Mouse (Mus musculus) thymus, adult 2 months (tissue): ENCODE measurements at regions not wholly inside any gene's neighbourhood (a gene's known extent, or its start where the extent isn't known, plus 50 kb on each side); places are given as distances from the start of the nearest gene placed in this dataset.

Source experiments
- CTCF ChIP-seq: fragments of 200-500 bp; IDR thresholded peaks from 2 replicates; pipeline ENCODE4 v1.5.1; 2012; ENCODE audit warnings: mild to moderate bottlenecking, control low read depth, low read length, moderate library complexity, borderline replicate concordance; ENCODE audit not compliant: control insufficient read depth, poor library complexity, insufficient read depth; ENCODE audit errors: extremely low read depth
- POLR2A ChIP-seq: fragments of 200-500 bp; IDR thresholded peaks from 2 replicates; pipeline ENCODE4 v1.6.1; 2012; ENCODE audit warnings: mild to moderate bottlenecking, low read length, control low read depth, moderate library complexity; ENCODE audit not compliant: control insufficient read depth, poor library complexity, insufficient read depth; ENCODE audit errors: extremely low read depth

DNA sequence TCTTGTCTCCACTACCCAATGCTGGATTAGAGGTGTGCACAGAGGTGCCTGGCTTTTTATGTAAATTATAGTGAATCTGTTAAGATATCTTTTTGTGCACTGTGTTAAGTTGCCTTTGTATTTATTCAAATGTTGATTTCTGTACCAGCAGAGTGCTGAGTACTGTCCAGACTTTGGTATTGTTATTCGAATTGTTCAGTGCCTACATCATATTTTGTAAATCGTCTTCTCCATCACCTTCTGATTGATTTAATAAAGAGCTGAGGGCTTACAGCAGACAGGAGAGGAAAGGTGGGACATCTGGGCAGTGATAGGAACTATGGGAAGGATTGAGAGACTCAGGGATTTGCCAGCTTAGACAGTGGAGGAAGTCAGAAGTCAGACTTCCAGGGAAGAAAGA, 270.2 kb upstream of the Kazn start:
- TF ChIP-seq CTCF (no peak), POLR2A (no peak)
